In the genomic region with DNA sequence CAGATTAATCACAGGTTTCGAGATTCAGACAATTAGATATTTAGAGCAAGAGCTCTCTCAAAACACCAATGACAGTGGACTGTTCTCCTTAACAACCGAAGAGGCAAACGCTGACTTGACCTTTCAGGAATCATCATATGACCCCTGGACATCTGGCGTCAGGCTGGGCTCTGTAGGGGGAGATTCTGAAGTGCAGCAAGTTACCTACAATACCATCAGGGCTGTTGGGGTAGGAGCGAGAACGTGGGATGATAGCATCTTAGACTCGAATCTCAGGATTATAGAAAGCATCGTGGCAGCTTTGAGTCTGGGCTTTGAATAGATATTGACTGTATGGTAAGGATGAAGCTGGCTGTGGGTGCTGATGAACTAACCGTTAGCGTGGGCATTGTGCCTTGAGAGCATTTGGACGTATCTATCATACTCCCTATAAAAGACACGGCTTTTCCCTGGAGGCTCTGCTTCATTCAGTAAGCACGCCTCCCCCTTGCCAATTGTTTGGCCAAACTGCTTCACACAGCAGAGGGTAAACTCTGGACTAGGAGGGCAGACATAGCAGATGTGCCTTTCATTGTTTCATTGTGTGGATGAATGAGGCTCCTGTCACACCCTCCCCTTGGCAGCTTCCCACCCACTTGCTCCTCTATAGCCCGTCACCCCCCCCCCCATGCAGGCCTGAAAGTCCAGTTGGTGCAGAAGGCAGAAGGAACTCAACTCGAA, we compare ENCODE assay signal across 16 mouse cellular contexts.
DNase-seq lines count a peak whose midpoint lies in the region; ATAC-seq lines count a peak whose summit lies in the region.
"Had no signal": no experiment of that assay in that cellular context is flagged by ENCODE, and none has a peak within 500 bp of the region (broad histone marks: within the 10 kb centered on the region; RNA-seq: fewer than 3 reads in every experiment).

No protein-coding gene starts in this region.

- peak overlapping the region; percentile 20; the same call in 1 of the 2 replicates for H3K9ac ChIP-seq in forebrain, embryonic 11.5 days (ENCODE audit: low read length)
- H3K9ac ChIP-seq in hindbrain, embryonic 16.5 days (ENCODE audit: low read depth, low read length) = no peak overlapping the region
- H3K9ac ChIP-seq in intestine, embryonic 15.5 days = no peak overlapping the region
- H3K9ac ChIP-seq: embryonic facial prominence, embryonic 15.5 days; limb, embryonic 13.5 days; lung, embryonic 15.5 days; stomach, embryonic 15.5 days had no signal

- WGBS in forebrain, embryonic 11.5 days = 39% methylated on average over 15 of the region's 15 CpGs
- WGBS in hindbrain, embryonic 16.5 days = 17% methylated on average over 15 of the region's 15 CpGs
- WGBS in intestine, embryonic 15.5 days = 66% methylated on average over 15 of the region's 15 CpGs

- peak; percentile 87 for ATAC-seq in forebrain, embryonic 11.5 days (replicated peaks; ENCODE audit: low FRiP score)
- ATAC-seq in hindbrain, embryonic 16.5 days = peak; percentile 58
- no peak for ATAC-seq in intestine, embryonic 15.5 days

- H3K9me3 ChIP-seq in forebrain, embryonic 11.5 days (ENCODE audit: control insufficient read depth, low read length) = no peaks in the 10 kb centered on the region
- H3K9me3 ChIP-seq in hindbrain, embryonic 16.5 days (ENCODE audit: control insufficient read depth, low read length) = no peaks in the 10 kb centered on the region
- no peaks in the 10 kb centered on the region for H3K9me3 ChIP-seq in intestine, embryonic 15.5 days
- H3K9me3 ChIP-seq: embryonic facial prominence, embryonic 15.5 days; limb, embryonic 13.5 days; lung, embryonic 15.5 days; stomach, embryonic 15.5 days had no signal

- H3K27ac ChIP-seq in forebrain, embryonic 11.5 days (ENCODE audit: low read depth, low read length) = 0 out of 2 replicates have a peak overlapping the region, but pooled peaks have one; percentile 52
- H3K27ac ChIP-seq in hindbrain, embryonic 16.5 days (ENCODE audit: low read depth, low read length) = no peak overlapping the region
- no peak overlapping the region for H3K27ac ChIP-seq in intestine, embryonic 15.5 days
- H3K27ac ChIP-seq: embryonic facial prominence, embryonic 15.5 days; layer of hippocampus, adult 2 months; limb, embryonic 13.5 days; lung, embryonic 15.5 days; stomach, embryonic 15.5 days had no signal

- H3K27me3 ChIP-seq in forebrain, embryonic 11.5 days (ENCODE audit: control insufficient read depth, insufficient read depth, low read length) = no peaks in the 10 kb centered on the region; the same call in 1 of the 2 replicates
- H3K27me3 ChIP-seq in hindbrain, embryonic 16.5 days (replicated peaks; ENCODE audit: control insufficient read depth, insufficient read depth, low read length) = no peaks in the 10 kb centered on the region; the same call in 1 of the 2 replicates
- H3K27me3 ChIP-seq in intestine, embryonic 15.5 days (replicated peaks) = no peaks in the 10 kb centered on the region
- H3K27me3 ChIP-seq: lung, embryonic 15.5 days; stomach, embryonic 15.5 days had no signal

- H3K36me3 ChIP-seq in forebrain, embryonic 11.5 days (ENCODE audit: control insufficient read depth, insufficient read depth, low read length) = no peaks in the 10 kb centered on the region
- H3K36me3 ChIP-seq in hindbrain, embryonic 16.5 days (ENCODE audit: control insufficient read depth, insufficient read depth, low read length) = no peaks in the 10 kb centered on the region
- no peaks in the 10 kb centered on the region for H3K36me3 ChIP-seq in intestine, embryonic 15.5 days
- H3K36me3 ChIP-seq: embryonic facial prominence, embryonic 15.5 days; limb, embryonic 13.5 days; lung, embryonic 15.5 days; stomach, embryonic 15.5 days had no signal

- intact Hi-C loops in left cerebral cortex, postnatal 4 days (cut with DNase I) = loop anchor here (10.0 kb wide), 1 partner anchor 206 kb away; no protein-coding TSS in a partner anchor

- peaks cover 4% of the 10 kb centered on the region; the same call in 1 of the 2 replicates for H3K4me1 ChIP-seq in forebrain, embryonic 11.5 days (replicated peaks; ENCODE audit: control insufficient read depth, insufficient read depth, low read length)
- H3K4me1 ChIP-seq in hindbrain, embryonic 16.5 days (ENCODE audit: control insufficient read depth, insufficient read depth, low read depth, low read length) = peaks cover 9% of the 10 kb centered on the region
- H3K4me1 ChIP-seq in intestine, embryonic 15.5 days (replicated peaks) = no peaks in the 10 kb centered on the region
- H3K4me1 ChIP-seq: embryonic facial prominence, embryonic 15.5 days; limb, embryonic 13.5 days; stomach, embryonic 15.5 days had no signal

- 0 out of 2 replicates have a peak overlapping the region, but pooled peaks have one; percentile 8 for H3K4me2 ChIP-seq in forebrain, embryonic 11.5 days (ENCODE audit: low read depth, low read length, severe bottlenecking)
- no peak overlapping the region for H3K4me2 ChIP-seq in hindbrain, embryonic 16.5 days (ENCODE audit: low read length)
- H3K4me2 ChIP-seq in intestine, embryonic 15.5 days (replicated peaks) = no peak overlapping the region
- H3K4me2 ChIP-seq: embryonic facial prominence, embryonic 15.5 days; limb, embryonic 13.5 days; lung, embryonic 15.5 days; stomach, embryonic 15.5 days had no signal

- H3K4me3 ChIP-seq in forebrain, embryonic 11.5 days (ENCODE audit: low read depth, low read length) = no peak overlapping the region
- H3K4me3 ChIP-seq in hindbrain, embryonic 16.5 days (ENCODE audit: low read length) = no peak overlapping the region
- no peak overlapping the region for H3K4me3 ChIP-seq in intestine, embryonic 15.5 days (replicated peaks)
- H3K4me3 ChIP-seq: embryonic facial prominence, embryonic 15.5 days; layer of hippocampus, adult 2 months; limb, embryonic 13.5 days; lung, embryonic 15.5 days; stomach, embryonic 15.5 days had no signal

- peak; percentile 37 for DNase-seq in left cerebral cortex, postnatal 4 days
- DNase-seq in left cerebral cortex, adult 18-20 months (ENCODE audit: low spot score in 2 of 2) = no peak
- DNase-seq in forebrain, embryonic 11.5 days (ENCODE audit: low spot score) = peak; percentile 57
- peak; percentile 64 for DNase-seq in retina, embryonic 14.5 days (ENCODE audit: low spot score)
- DNase-seq in cerebellum, adult 11 months = no peak
- no peak for DNase-seq in layer of hippocampus, postnatal 25 days (ENCODE audit: extremely low spot score in 1 of 2, low spot score in 1 of 2)
- DNase-seq: adrenal gland, postnatal 10 days; cerebellum, adult 11-12 months; kidney, adult 18-20 months had no signal

Comparison
In these comparisons a context has a peak if more than half of its experiments do, and no peak if none do; other contexts are left out.
1. DNase-seq: peak in left cerebral cortex, postnatal 4 days (single experiment), forebrain, embryonic 11.5 days (single experiment) and retina, embryonic 14.5 days (single experiment); none in left cerebral cortex, adult 18-20 months (0 of 2), cerebellum, adult 11 months (single experiment) and layer of hippocampus, postnatal 25 days (0 of 2).